Mouse (Mus musculus): ENCODE data around the gene Aip.

GRCm38 (mm10) chr19:4131075-4131474 lies 5.4 kb upstream of the Aip start:
- TF ChIP-seq EP300 (optimal IDR thresholded peaks at IDR 0.05) (no peak), CTCF (IDR thresholded peaks at IDR 0.05; ENCODE audit: low read depth) (no peak)

Measured in stomach, postnatal 0 days (tissue).